Mouse (Mus musculus) gastrocnemius, postnatal 14 days (tissue): Measurements from ENCODE around the gene Hpse2. TPM values are rescaled to one million over a fixed set of nuclear protein-coding genes. Genes with fewer than 3 reads are reported as not detected.

ENCODE experiments used
- DNase-seq: peaks from one replicate; pipeline ENCODE4 v3.0.0; 2021; ENCODE audit warnings: mixed read lengths
- intact Hi-C: fragments of 180-260 bp; cut with DNase I; formaldehyde crosslinking; loops from one replicate; pipeline ENCODE4 v1.15.1; 2025; ENCODE audit warnings: low total_unique reads
- total RNA-seq, 2 experiments: library from RNA; stranded (reverse); gene quantifications; 2 replicates each; pipeline ENCODE4 v1.2.3; 2021

Gene Hpse2
- total RNA-seq, 2 experiments from 2014 or later: 0.07 TPM; not detected in 1

DNA sequence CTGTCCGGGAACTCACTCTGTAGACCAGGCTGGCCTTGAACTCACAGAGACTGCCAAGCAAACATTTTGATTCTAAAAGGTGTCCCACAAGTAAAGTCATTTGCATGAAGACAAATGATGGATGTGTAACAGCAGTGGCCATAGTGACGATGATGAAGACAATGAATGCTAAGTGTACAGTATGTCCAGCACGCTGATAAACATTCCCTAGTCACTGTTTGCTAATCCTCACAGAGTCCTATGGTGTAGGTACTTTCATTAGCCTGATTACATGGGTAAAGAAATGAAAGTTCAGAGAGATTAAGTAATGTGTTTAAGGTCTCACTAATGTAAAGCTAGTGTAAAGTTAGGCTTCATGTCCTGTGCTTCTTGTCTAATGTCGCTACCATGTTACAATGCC lies 511.6 kb downstream of the Hpse2 start:
- intact Hi-C loops: no loop called here
- no peak for DNase-seq

DNA sequence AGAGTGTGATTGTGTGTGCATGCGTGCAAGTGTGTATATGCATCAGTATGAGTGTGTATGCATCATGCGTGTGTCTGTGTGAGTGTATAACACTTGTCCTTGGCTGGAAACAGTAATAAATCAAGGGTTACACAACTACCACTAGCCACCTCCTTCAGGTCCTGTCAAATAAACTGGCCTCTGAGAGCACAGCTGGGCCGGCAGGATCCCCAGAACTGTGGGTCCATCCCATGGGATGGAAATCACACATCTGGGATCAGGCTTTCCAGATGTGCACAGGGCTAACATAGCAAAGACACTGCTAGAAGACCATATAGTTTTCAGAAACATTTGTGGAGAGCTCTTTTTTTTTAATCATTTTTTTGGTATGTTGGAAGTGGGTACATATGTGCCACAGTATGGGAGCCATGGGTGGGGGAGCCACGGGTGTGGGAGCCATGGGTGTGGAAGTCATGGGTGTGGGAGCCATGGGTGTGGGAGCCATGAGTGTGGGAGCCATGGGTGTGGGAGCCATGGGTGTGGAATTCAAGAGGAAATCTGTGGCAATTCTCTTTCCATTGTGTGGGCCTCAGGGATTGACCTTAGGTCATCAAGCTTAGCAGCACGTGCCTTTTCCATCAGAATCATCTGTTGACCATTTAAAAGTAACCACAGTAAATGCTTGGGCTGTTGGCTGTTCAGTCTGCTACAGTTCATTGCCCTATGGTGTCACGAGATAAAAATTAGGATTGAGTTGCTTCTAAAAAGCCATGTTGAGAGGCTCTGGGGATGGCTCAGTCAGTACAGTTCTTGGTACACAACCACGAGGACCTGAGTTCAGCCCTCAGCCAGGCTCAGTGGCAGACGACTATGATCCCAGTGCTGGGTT lies 518.3 kb downstream of the Hpse2 start:
- no peak for DNase-seq
- intact Hi-C loops: no loop called here

DNA sequence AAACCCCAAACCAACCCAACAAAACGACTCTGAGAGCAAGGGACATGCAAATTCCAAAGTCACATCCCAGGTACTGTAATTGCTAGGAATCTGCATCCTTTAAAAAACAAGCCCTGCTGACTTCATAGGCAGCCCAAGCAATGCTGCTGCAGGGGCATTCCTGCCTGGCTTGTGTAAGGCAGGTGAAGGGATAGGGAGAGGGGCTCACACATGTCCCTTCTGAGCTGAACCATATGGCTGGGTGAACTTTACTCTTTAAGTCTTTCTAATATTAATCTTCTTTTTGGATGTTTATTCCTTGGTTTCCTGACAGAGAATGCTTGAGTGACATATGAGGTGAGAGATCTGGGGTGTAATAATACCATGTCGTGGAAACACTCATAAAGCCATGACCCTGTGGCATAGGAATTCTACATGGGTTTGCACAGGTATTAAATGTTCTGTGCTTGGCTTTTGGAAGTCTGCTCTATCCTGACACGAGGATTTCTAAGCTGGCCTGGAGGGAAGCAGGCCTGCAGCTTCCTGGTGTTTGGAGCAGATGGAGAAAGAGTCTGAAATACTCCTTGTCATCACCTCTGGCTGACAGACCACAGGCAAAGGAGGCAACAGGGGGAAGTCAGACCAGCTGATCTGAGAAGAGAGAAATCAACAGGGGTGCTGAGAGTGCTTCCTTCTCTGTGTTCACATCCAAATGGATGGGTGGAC lies 519.0 kb downstream of the Hpse2 start:
- intact Hi-C loops: no loop called here
- no peak for DNase-seq

DNA sequence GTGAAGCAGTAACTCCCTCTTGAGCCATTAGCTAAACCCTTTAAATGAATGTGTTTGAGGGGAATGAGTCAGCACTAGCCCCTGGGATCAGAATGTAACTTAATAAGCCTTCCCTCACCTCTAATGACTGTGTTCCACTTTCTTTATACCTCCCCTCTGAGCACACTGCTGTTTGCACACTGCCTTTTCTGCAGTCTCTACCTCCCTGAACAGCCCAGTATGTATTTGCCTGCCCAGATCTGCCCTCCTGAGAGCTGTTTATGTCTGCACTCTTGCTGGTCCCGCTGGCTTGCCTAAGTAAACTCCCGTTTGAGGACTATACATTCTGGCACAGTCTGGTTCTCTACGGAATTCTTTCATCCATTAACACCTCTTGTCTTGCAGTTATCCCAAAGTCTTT lies 525.1 kb downstream of the Hpse2 start:
- intact Hi-C loops: no loop called here
- no peak for DNase-seq

DNA sequence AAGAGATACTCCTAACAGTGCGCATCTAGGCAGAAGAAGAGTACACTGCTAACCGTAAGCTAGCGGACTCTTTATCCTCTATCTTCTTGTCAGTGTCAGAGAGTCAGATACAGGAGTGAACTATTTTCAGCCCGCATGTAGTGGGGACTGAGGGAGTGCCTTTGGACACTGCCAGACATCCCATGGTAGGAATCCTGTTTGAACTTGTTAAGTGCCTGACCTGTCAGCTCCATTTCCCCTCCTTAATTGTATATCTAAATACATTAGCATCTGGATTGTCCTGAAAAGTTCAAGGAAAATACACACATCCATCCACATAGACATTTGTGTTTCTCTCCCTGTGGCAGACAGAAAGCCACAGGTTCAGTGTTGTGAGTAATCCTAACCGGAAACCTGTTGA lies 531.1 kb downstream of the Hpse2 start:
- intact Hi-C loops: no loop called here
- DNase-seq: no peak

DNA sequence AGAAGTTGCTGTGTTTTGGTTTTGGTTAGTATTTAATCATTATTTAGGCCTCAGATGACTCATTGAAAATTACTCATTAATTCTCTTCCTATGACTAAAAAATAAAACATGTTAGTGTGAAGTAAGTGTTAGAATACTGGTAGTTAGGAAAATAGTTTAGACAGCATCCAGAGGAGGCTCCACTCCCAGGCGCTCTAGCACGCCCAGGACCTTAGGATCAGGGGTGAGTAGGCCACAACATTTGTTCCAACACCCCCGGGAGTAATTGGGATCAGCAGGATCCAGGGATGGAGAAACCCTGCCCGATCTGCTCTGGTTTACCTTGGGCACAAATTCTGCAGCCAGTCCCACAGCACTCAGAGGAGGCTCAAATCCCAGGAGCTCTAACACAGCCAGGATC lies 532.5 kb downstream of the Hpse2 start:
- DNase-seq: no peak
- intact Hi-C loops: no loop called here

DNA sequence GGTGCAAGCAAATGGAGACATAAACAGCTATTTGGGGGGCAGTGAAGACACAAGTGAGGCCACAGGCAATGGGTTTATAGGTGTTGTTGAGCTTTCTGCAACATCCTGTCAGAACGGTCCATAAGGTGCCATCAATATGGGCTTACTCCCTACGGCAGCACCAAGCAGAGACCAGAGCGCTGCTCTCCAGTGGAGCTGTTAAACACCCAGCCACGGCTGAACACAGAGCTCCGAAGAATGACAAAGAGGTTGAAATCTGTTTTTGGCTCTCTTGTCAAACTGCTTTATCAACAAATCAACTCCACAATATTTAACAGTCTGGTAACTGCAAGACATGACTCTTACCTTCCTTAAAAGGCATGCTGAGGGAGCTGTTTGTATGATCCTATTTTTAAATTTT lies 537.7 kb downstream of the Hpse2 start:
- intact Hi-C loops: no loop called here
- DNase-seq: no peak

DNA sequence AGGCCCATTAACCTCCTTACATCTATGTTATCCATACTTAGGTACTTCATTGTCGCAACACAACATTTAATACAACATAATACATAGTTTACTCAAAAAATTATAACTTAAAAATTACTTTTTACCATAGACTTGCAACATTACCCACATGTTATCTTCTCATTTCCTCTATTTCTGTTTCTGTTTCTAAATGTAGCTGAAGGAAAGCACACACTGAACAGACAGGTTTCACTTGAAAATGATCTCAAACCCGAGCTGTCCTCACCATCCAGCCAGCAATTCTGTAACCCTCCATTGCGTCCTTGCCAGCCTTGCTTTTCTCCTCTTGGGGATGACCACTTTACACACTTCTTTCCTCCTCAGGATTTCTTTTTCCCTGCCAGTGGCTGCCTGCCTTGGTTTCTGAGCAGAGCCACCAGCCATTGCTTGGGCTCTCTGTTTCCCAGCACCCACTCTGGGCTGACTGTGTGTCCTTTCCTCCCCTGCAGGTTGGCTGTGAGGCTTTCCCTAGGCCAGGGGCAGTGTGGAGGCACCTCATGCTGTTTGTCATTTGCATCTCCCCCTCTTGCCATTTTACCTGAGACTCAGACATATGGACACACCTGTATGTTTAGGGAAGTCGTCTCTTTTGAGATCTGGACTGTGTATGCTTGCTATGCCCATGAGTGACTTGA lies 548.4 kb downstream of the Hpse2 start:
- DNase-seq: no peak
- intact Hi-C loops: no loop called here

DNA sequence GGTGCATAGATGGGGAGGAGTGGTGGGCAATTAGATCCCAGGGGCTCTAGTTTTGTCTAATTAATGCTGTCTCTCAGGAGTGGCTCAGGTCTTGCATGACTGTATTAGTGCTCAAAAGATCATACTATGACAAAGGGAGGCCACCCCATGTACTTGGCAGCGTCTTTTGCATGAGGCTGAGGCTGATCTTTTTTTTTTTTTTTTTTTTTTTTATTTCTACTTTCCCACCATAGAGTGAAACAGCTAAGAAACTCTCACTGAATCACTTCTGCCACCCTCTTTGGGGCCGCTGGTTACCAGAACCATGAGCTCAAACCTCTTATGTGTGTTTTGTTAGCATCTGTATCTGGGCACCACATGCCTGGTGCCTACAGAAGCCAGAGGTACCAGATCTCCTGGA lies 549.0 kb downstream of the Hpse2 start:
- DNase-seq: no peak
- intact Hi-C loops: no loop called here

DNA sequence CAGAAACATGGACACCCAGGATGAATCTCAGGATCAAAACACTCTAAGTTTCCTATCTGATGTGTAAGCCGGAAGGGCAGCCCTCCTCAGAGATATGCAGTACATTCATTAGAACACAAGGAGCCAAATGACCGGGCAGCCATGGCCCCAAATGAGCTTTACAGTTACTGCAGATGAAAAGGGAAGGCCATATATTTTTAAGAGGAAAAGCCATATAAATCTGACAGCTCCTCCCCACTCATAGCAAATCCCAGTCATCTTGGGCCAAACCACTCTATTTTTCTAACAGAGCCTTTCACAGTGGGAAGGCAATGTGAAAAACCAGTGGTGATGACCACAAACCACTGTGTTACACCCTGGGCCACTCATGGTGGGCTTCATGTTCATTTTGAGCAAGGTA lies 549.9 kb downstream of the Hpse2 start:
- no peak for DNase-seq
- intact Hi-C loops: no loop called here

DNA sequence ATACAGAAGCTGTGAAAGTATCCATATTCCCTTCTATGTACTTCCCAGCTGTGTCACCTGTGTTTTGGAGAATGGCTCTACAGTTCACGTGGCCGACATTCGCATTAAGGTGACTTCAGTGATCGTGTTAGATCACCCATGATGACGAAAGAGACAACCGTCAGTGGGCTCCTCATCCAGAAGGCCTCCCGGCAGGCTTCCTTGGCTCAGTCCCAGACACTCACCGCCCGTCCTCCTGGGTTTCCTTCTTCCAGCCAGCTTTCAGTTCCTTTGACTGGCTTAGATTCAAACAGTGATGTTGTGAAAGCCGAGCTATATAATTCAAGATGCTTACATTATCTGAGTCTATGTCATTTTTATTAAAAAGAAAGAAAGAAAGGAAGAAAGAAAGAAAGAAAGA lies 550.6 kb downstream of the Hpse2 start:
- intact Hi-C loops: no loop called here
- DNase-seq: no peak

DNA sequence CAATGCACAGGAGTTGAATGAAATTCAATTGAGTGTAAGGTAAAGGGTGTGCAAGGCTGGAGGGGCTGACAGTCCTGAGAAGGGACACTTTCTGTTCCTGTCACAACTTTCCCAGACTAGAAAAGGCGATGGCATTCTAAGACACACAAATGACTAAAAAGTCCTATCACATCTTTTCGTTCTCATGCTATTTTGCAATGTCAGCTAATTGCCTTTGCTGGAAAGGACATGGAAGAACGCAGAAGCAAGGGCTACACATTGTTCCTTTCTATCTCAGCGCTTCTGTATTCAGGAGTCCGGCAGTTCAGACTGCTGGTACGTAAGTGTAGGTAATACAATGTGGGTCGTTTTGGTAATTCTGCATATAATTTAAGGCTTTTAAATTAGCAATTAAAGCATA lies 555.0 kb downstream of the Hpse2 start:
- no peak for DNase-seq
- intact Hi-C loops: no loop called here

DNA sequence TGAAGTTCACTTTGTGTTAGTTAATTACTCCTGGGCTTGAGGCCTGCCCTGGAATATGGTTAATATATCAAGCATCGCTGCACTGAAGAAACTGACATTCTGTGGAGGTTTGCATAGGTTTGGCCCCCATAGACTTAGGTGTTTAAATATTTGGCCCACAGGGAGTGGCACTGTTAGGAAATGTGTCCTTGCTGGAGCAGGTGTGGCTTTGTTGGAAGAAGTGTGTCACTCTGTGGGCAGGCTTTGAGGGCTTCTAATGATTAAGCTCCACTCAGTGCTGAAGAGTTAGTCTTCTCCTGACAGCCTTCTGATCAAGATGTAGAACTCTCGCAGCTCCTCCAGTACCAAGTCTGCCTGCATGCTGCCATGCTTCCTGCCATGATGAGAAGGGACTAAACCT lies 555.9 kb downstream of the Hpse2 start:
- intact Hi-C loops: no loop called here
- no peak for DNase-seq

DNA sequence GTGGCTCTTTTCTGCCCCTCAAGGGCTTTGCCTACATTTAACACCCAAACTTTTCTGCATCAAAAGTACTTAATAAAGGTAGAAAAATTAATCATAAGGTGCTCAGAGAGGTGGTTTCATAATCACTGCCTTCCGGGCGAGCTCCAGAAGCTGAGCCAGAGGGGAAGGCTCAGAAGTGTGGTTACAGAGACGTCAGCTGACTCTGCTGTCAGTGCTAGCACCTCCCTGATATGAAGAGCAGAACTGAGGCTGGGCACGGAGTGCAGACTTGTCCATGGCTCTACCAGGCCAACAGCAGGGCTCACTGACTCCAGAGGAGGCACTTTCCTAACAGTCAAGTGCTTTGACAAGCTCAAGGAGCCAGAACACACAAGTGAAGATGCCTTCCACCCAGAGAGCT lies 559.0 kb downstream of the Hpse2 start:
- DNase-seq: no peak
- intact Hi-C loops: no loop called here

DNA sequence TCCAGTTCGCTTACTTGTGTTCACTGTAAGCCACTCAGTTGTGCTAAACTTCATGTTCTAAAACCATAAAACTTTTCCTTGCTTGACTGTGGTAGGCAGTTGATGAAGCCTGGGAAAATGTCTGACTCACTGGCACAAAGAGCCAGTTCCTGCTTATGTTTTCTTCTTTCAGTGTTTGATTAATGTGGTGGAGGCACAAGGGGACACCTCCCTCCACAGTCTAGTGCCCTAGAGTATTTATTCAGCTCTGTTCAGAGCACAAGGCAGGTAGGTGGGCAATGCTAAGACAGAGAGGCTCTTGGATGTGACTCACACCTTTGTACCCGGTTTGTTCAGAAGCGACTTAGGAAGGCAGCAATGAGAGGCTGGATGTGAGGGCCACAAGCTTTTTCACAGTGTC lies 560.3 kb downstream of the Hpse2 start:
- intact Hi-C loops: no loop called here
- DNase-seq: no peak

DNA sequence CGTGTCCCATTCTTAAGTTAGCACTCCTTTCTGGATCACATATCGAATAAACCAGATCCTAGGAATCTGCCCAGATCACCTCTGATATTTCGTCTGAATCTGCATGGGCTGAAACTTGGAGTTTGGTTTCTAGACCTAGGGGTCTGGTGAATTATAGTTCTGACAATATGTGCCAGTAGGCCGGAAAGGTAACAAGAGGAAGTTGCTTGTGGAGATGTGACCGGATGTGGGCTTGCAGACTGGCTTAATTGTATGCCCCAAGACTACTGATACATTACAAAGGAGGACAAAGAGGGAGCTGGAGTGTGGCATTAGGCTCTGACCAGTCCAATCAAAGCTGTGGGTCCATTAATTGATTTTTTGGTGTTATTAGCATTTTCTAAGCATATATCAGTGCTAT lies 568.0 kb downstream of the Hpse2 start:
- intact Hi-C loops: no loop called here
- DNase-seq: no peak

DNA sequence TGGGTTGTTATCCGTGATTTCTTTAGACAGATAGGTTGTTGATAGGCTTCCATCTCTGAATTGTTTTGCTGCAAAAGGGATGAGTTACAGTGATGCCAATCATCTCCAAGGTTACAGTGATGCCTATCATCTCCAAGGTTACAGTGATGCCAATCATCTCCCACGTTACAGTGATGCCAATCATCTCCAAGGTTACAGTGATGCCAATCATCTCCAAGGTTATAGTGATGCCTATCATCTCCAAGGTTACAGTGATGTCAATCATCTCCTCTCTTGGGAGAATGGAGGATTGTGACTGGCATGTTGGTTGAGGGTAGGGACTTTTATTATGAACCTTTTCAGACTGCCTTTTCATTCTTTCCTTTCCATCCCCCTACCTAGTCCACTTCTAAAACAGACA lies 570.4 kb downstream of the Hpse2 start:
- no peak for DNase-seq
- intact Hi-C loops: no loop called here

DNA sequence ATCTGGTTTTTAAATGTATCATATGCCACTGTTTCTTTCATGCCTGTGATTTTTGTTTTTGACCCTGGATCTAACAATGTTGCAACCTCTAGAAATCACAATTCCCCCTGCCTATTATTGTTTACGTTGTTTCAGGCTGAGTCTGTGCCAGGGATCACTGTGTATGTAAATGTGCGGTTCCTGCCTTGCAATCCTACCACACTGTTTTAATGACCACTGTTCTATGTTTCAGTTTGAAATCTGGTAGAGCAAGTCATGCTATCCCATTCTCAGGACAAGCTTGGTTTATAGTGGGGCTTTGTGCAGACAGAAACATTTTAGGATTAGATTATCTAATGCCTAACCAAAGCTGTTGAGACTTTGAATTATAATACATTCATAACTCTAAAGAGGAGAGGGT lies 571.9 kb downstream of the Hpse2 start:
- intact Hi-C loops: no loop called here
- no peak for DNase-seq

DNA sequence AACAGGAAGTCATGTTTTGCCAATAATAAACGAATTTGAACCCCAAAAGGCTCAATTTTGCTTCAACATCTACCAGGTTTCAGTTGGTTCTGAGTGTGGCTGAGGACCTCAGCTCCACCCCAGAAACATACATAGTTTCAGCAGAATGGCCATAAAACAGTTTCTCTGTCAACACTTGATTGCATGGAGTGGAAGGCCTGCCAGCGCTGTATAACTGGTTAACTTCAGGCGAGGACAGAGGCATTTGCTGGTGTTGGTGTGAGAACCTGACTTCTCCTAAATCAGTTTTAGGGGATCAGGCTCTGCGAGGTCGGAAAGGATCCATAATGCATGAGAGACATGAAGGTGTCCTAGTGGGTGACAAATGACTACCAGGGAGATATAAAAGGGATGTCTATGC lies 578.0 kb downstream of the Hpse2 start:
- intact Hi-C loops: no loop called here
- DNase-seq: no peak

DNA sequence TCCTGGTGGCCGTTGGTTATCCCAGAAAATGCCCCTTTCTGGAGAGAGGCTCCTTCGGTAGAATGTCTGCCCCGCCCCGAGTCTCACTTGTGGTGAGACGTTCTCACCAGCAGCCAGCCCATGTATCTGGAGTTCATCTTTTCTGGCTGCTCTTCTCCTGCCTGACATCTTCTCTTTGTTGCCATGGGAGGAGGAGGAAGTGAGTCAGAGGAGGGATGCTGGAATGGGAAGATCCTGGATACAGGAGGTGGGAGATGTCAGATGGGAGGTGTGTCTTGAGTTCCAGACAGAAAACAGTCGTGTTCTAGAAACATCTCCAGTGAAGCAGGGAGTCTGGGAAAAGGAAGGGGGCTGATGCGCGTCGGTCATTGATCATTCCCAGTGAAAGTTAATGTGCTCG lies 578.7 kb downstream of the Hpse2 start:
- DNase-seq: no peak
- intact Hi-C loops: no loop called here

DNA sequence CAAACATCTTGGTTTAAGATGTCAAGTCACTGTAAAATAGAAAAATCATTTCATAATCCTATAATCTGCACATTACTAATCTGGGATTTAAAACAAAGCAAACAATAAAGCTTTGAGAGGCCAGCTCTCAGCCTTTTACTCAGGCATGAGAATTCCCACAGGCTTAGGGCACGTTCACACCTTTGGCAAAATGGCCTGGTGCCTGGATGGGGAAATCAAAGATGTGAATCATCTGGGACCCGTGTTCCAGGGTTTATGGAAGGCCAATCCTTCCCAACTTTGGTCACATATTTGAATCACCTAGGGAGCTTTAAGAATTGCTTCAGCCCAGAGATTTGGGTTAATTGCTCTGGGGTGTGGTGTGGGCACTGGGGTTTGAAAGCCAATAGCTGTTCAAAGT lies 590.3 kb downstream of the Hpse2 start:
- intact Hi-C loops: loop anchor here (5.0 kb wide), 1 partner anchor 514 kb away; no protein-coding TSS in a partner anchor
- DNase-seq: no peak
